Mouse (Mus musculus): ENCODE results near the gene Tmem121b. TPM values are rescaled to one million over a fixed set of nuclear protein-coding genes. Genes with fewer than 3 reads are reported as not detected.
A peak's percentile ranks its signal among the peaks of the same experiment; 100 is the strongest.

Gene Tmem121b
- polyA plus RNA-seq, 1 experiment from 2014 or later, result 0.17 TPM

GRCm38 (mm10) chr6:120531020-120531965 lies 37.7 kb upstream of the Tmem121b start, which contains the start of gene Hdhd5:
Hdhd5 (minus strand) TSS chr6:120531319.
- H3K27me3 ChIP-seq (ENCODE audit: insufficient read depth, low read length), result no peaks in the 10 kb centered on the region
- peak within 1 kb of the TSS; percentile 82 for H3K4me2 ChIP-seq
- H3K36me3 ChIP-seq (ENCODE audit: insufficient read depth), result no peaks in the 10 kb centered on the region
- ATAC-seq (ENCODE audit: insufficient read depth), result peak; percentile 99
- DNase-seq, result peak; percentile 97
- peaks cover 4% of the 10 kb centered on the region; the same call in 1 of the 2 replicates for H3K4me1 ChIP-seq (ENCODE audit: insufficient read depth)
- no peak for TF ChIP-seq CTCF (IDR thresholded peaks at IDR 0.05; ENCODE audit: low read depth)
- under 1% methylated on average over 75 of the region's 75 CpGs for WGBS
- peak within 1 kb of the TSS; percentile 87 for H3K4me3 ChIP-seq (ENCODE audit: low read depth, low read length)
- H3K9me3 ChIP-seq (ENCODE audit: low read depth, low read length), result no peaks in the 10 kb centered on the region
- peak within 1 kb of the TSS; percentile 84 for H3K9ac ChIP-seq
- no peak within 1 kb of the TSS for H3K27ac ChIP-seq (ENCODE audit: low read depth)

GRCm38 (mm10) chr6:120529123-120529522 lies 35.5 kb upstream of the Tmem121b start:
- DNase-seq, result no peak

GRCm38 (mm10) chr6:120524796-120525195 lies 31.2 kb upstream of the Tmem121b start:
- DNase-seq, result no peak
- H3K4me3 ChIP-seq (ENCODE audit: low read depth, low read length), result no peak overlapping the region

More at GRCm38 (mm10) chr6:120529123-120529522, 35.5 kb upstream of the Tmem121b start:
- no peak overlapping the region for H3K9ac ChIP-seq
- no peak for ATAC-seq (ENCODE audit: insufficient read depth)
- H3K9me3 ChIP-seq (ENCODE audit: low read depth, low read length), result no peaks in the 10 kb centered on the region
- no peak for TF ChIP-seq CTCF (IDR thresholded peaks at IDR 0.05; ENCODE audit: low read depth)
- 76% methylated on average over 4 of the region's 4 CpGs for WGBS
- no peaks in the 10 kb centered on the region for H3K36me3 ChIP-seq (ENCODE audit: insufficient read depth)
- 0 out of 2 replicates have a peak overlapping the region, but pooled peaks have one; percentile 12 for H3K4me2 ChIP-seq
- peaks cover 4% of the 10 kb centered on the region; the same call in 1 of the 2 replicates for H3K4me1 ChIP-seq (ENCODE audit: insufficient read depth)
- H3K27ac ChIP-seq (ENCODE audit: low read depth), result no peak overlapping the region
- H3K27me3 ChIP-seq (ENCODE audit: insufficient read depth, low read length), result no peaks in the 10 kb centered on the region
- no peak overlapping the region for H3K4me3 ChIP-seq (ENCODE audit: low read depth, low read length)

GRCm38 (mm10) chr6:120519647-120520046 lies 26.0 kb upstream of the Tmem121b start:
- WGBS, result 71% methylated on average over 5 of the region's 5 CpGs

More at GRCm38 (mm10) chr6:120524796-120525195, 31.2 kb upstream of the Tmem121b start:
- H3K4me1 ChIP-seq (ENCODE audit: insufficient read depth), result no peaks in the 10 kb centered on the region; the same call in 1 of the 2 replicates
- H3K36me3 ChIP-seq (ENCODE audit: insufficient read depth), result peaks cover 12% of the 10 kb centered on the region; the same call in 1 of the 2 replicates
- ATAC-seq (ENCODE audit: insufficient read depth), result no peak
- WGBS, result 87% methylated on average over 5 of the region's 5 CpGs
- no peak overlapping the region for H3K9ac ChIP-seq
- TF ChIP-seq CTCF (IDR thresholded peaks at IDR 0.05; ENCODE audit: low read depth), result no peak
- no peak overlapping the region for H3K4me2 ChIP-seq
- no peaks in the 10 kb centered on the region for H3K27me3 ChIP-seq (ENCODE audit: insufficient read depth, low read length)
- no peaks in the 10 kb centered on the region for H3K9me3 ChIP-seq (ENCODE audit: low read depth, low read length)
- no peak overlapping the region for H3K27ac ChIP-seq (ENCODE audit: low read depth)

GRCm38 (mm10) chr6:120517311-120517710 lies 23.7 kb upstream of the Tmem121b start:
- H3K4me3 ChIP-seq (ENCODE audit: low read depth, low read length), result no peak overlapping the region
- no peak overlapping the region for H3K9ac ChIP-seq
- H3K27me3 ChIP-seq (ENCODE audit: insufficient read depth, low read length), result no peaks in the 10 kb centered on the region
- ATAC-seq (ENCODE audit: insufficient read depth) (no peak), DNase-seq (no peak)
- H3K4me2 ChIP-seq, result no peak overlapping the region
- no peaks in the 10 kb centered on the region for H3K4me1 ChIP-seq (ENCODE audit: insufficient read depth)
- no peak for TF ChIP-seq CTCF (IDR thresholded peaks at IDR 0.05; ENCODE audit: low read depth)
- H3K36me3 ChIP-seq (ENCODE audit: insufficient read depth), result peaks cover 20% of the 10 kb centered on the region
- no peak overlapping the region for H3K27ac ChIP-seq (ENCODE audit: low read depth)
- H3K9me3 ChIP-seq (ENCODE audit: low read depth, low read length), result no peaks in the 10 kb centered on the region
- WGBS, result 71% methylated on average over 5 of the region's 5 CpGs

More at GRCm38 (mm10) chr6:120519647-120520046, 26.0 kb upstream of the Tmem121b start:
- Histone ChIP-seq H3K9ac (no peak overlapping the region), H3K27ac (ENCODE audit: low read depth) (no peak overlapping the region), H3K36me3 (ENCODE audit: insufficient read depth) (peaks cover 24% of the 10 kb centered on the region; the same call in 1 of the 2 replicates), H3K4me3 (ENCODE audit: low read depth, low read length) (no peak overlapping the region), H3K4me2 (no peak overlapping the region), H3K9me3 (ENCODE audit: low read depth, low read length) (no peaks in the 10 kb centered on the region), H3K4me1 (ENCODE audit: insufficient read depth) (no peaks in the 10 kb centered on the region), H3K27me3 (ENCODE audit: insufficient read depth, low read length) (no peaks in the 10 kb centered on the region)
- DNase-seq, result no peak
- TF ChIP-seq CTCF (IDR thresholded peaks at IDR 0.05; ENCODE audit: low read depth), result no peak
- no peak for ATAC-seq (ENCODE audit: insufficient read depth)

GRCm38 (mm10) chr6:120516879-120517278 lies 23.3 kb upstream of the Tmem121b start:
- peaks cover 20% of the 10 kb centered on the region for H3K36me3 ChIP-seq (ENCODE audit: insufficient read depth)
- no peaks in the 10 kb centered on the region for H3K9me3 ChIP-seq (ENCODE audit: low read depth, low read length)
- no peaks in the 10 kb centered on the region for H3K4me1 ChIP-seq (ENCODE audit: insufficient read depth)
- H3K27ac ChIP-seq (ENCODE audit: low read depth), result no peak overlapping the region
- H3K4me3 ChIP-seq (ENCODE audit: low read depth, low read length), result no peak overlapping the region
- no peaks in the 10 kb centered on the region for H3K27me3 ChIP-seq (ENCODE audit: insufficient read depth, low read length)
- WGBS, result 68% methylated on average over 6 of the region's 6 CpGs
- H3K9ac ChIP-seq, result no peak overlapping the region
- DNase-seq, result no peak
- no peak overlapping the region for H3K4me2 ChIP-seq
- no peak for ATAC-seq (ENCODE audit: insufficient read depth)
- TF ChIP-seq CTCF (IDR thresholded peaks at IDR 0.05; ENCODE audit: low read depth), result no peak

GRCm38 (mm10) chr6:120516422-120516821 lies 22.8 kb upstream of the Tmem121b start:
- H3K4me1 ChIP-seq (ENCODE audit: insufficient read depth), result no peaks in the 10 kb centered on the region
- WGBS, result 69% methylated on average over 4 of the region's 4 CpGs
- no peak for DNase-seq
- ATAC-seq (ENCODE audit: insufficient read depth), result no peak
- H3K27ac ChIP-seq (ENCODE audit: low read depth), result no peak overlapping the region
- no peak overlapping the region for H3K4me2 ChIP-seq
- no peaks in the 10 kb centered on the region for H3K27me3 ChIP-seq (ENCODE audit: insufficient read depth, low read length)
- no peak overlapping the region for H3K4me3 ChIP-seq (ENCODE audit: low read depth, low read length)
- H3K9ac ChIP-seq, result no peak overlapping the region
- peaks cover 20% of the 10 kb centered on the region for H3K36me3 ChIP-seq (ENCODE audit: insufficient read depth)
- no peaks in the 10 kb centered on the region for H3K9me3 ChIP-seq (ENCODE audit: low read depth, low read length)
- TF ChIP-seq CTCF (IDR thresholded peaks at IDR 0.05; ENCODE audit: low read depth), result no peak

All from lung, embryonic 14.5 days (tissue).